Mouse (Mus musculus) limb, embryonic 14.5 days (tissue): ENCODE results near the gene Dhx38. TPM values are rescaled to one million over a fixed set of nuclear protein-coding genes. Genes with fewer than 3 reads are reported as not detected.

Source experiments
- ATAC-seq: fragments of 200-750 bp; cut with Nextera tagmentation; 2 replicates; pipeline ENCODE4 v1.8.0; 2017; ENCODE audit warnings: low read depth, moderate number of reproducible peaks, moderate TSS enrichment; ENCODE audit not compliant: low FRiP score
- DNase-seq: peaks from one replicate; pipeline ENCODE4 v3.0.0-alpha.2; 2015; ENCODE audit warnings: low spot score
- H3K27ac ChIP-seq: fragments of 300-500 bp; sonication (generic); replicated peaks from 2 replicates; pipeline ENCODE4 v1.5.1; 2014; ENCODE audit warnings: low read depth, mild to moderate bottlenecking, low read length, moderate library complexity, mixed read lengths
- H3K27me3 ChIP-seq: fragments of 300-500 bp; sonication (generic); 2 replicates; pipeline ENCODE4 v1.6.1; 2014; ENCODE audit warnings: low read length, mixed read lengths; ENCODE audit not compliant: control insufficient read depth, insufficient read depth
- H3K36me3 ChIP-seq: fragments of 300-500 bp; sonication (generic); 2 replicates; pipeline ENCODE4 v1.6.1; 2014; ENCODE audit warnings: mild to moderate bottlenecking, low read length, moderate library complexity, mixed read lengths; ENCODE audit not compliant: control insufficient read depth, insufficient read depth
- H3K4me1 ChIP-seq: fragments of 300-500 bp; sonication (generic); 2 replicates; pipeline ENCODE4 v1.6.1; 2014; ENCODE audit warnings: antibody characterized with exemption, low read length, mixed read lengths; ENCODE audit not compliant: control insufficient read depth, insufficient read depth
- H3K4me2 ChIP-seq: fragments of 300-500 bp; sonication (generic); replicated peaks from 2 replicates; pipeline ENCODE4 v1.6.1; 2014; ENCODE audit warnings: low read depth, mild to moderate bottlenecking, low read length, moderate library complexity; ENCODE audit not compliant: severe bottlenecking
- H3K4me3 ChIP-seq: fragments of 300-500 bp; sonication (generic); replicated peaks from 2 replicates; pipeline ENCODE4 v1.5.1; 2014; ENCODE audit warnings: low read length
- H3K9ac ChIP-seq: fragments of 300-500 bp; sonication (generic); 2 replicates; pipeline ENCODE4 v1.6.1; 2014; ENCODE audit warnings: mild to moderate bottlenecking, low read depth, low read length, moderate library complexity; ENCODE audit not compliant: severe bottlenecking
- H3K9me3 ChIP-seq: fragments of 300-500 bp; sonication (generic); 2 replicates; pipeline ENCODE4 v1.6.1; 2016; ENCODE audit warnings: low read length; ENCODE audit not compliant: control insufficient read depth
- POLR2A ChIP-seq: fragments of 200-500 bp; IDR thresholded peaks from 2 replicates; pipeline ENCODE4 v1.8.0; 2012; ENCODE audit warnings: inconsistent platforms, mild to moderate bottlenecking, moderate library complexity, borderline replicate concordance; ENCODE audit not compliant: insufficient read depth, insufficient read length; ENCODE audit errors: extremely low read depth
- WGBS: fragments of 180-500 bp; shearing (Covaris S2); extraction: QIAGEN DNeasy Blood & Tissue Kit; methylation state at CpG from one replicate; pipeline ENCODE4 v1.1.7; 2014; 5-methylcytosine and 5-hydroxymethylcytosine counted together
- polyA plus RNA-seq, 2 experiments: library from polyadenylated mRNA; depleted of rRNA in 1 of 2; stranded (reverse) in 1 of 2; unstranded in 1 of 2; fragments of >200 nt; fragmentation: Nextera tagmentation in 1 of 2; extraction: Ambion mirVana in 1 of 2; gene quantifications; 2 replicates each; pipeline versions ENCODE4 v1.2.1 to v1.2.3; 2012 to 2014

The Dhx38 gene
- polyA plus RNA-seq, 2 experiments: 20.0 to 27.8 TPM

DNA sequence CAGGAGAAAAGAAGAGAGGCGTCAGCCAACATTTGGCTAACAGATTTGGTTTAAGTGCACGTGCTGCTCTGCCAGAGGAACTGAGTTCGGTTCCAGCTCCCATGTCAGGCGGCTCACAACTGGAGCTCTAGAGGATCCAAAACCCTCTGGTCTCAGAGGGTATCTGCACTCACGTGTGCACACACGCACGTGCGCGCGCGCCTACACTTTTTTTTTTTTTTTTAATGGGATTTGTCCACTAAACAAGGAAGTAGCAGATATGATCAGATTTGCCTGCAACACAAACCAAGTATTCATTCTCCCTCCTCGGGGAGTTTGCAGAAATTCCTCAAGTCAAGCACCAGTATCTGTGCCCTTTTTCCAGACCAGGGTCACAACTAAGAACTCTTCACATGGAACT, 42.0 kb upstream of the Dhx38 start:
- peaks cover 10% of the 10 kb centered on the region for H3K4me1 ChIP-seq
- peaks cover 29% of the 10 kb centered on the region for H3K36me3 ChIP-seq
- H3K9ac ChIP-seq: peak overlapping the region; percentile 62
- H3K27me3 ChIP-seq: no peaks in the 10 kb centered on the region
- peak overlapping the region; percentile 56 for H3K4me3 ChIP-seq
- H3K27ac ChIP-seq: 0 out of 2 replicates have a peak overlapping the region, but pooled peaks have one; percentile 93
- 11% methylated on average over 12 of the region's 12 CpGs for WGBS
- no peaks in the 10 kb centered on the region for H3K9me3 ChIP-seq
- ATAC-seq (no peak), DNase-seq (no peak)
- no peak for TF ChIP-seq POLR2A
- peak overlapping the region; percentile 76 for H3K4me2 ChIP-seq

DNA sequence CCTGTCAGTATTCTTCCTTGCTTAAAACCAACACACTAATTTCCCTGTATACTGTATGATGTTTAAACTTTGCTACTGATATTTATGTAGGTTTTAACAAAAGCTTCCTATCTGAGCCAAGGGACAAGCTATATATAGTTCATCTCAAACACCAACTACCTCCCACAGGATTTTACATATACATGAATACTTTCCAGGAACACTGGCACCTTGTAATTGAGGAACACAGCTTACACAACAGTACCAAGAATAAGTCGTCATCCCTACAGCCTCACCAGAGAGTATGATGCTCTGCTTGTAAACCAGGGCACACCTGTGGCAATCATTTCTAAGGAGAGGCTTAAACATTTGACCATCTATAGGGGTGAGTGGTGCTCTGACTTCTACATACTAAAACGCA, 41.1 kb upstream of the Dhx38 start:
- WGBS: 85% methylated on average over 2 of the region's 2 CpGs
- Histone ChIP-seq H3K9me3 (no peaks in the 10 kb centered on the region), H3K4me2 (no peak overlapping the region), H3K27ac (no peak overlapping the region), H3K27me3 (no peaks in the 10 kb centered on the region), H3K36me3 (peaks cover 37% of the 10 kb centered on the region), H3K4me3 (no peak overlapping the region), H3K9ac (no peak overlapping the region), H3K4me1 (peaks cover 10% of the 10 kb centered on the region)
- ATAC-seq: no peak
- no peak for DNase-seq
- no peak for TF ChIP-seq POLR2A

DNA sequence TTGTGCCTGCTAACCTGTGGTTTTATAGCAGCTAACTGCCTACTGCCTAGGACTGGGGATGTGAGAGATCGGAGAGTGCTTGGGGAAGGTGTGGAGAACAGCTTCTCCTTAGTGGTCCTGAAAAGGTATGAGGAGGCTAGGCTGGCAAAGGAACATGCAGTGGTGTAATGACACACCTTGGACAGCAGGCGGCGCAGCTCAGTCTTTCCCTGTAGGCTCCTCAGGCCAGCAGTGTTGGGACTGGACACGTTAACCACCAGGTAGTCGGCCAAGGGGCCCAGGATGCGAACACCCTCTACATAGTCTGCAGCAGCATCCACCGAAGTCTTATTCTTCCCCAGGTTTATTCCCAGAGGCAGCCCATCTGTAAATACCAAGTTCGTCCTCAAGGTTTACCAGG, 30.2 kb upstream of the Dhx38 start:
- 48% methylated on average over 8 of the region's 8 CpGs for WGBS
- Histone ChIP-seq H3K27ac (no peak overlapping the region), H3K27me3 (no peaks in the 10 kb centered on the region), H3K9me3 (no peaks in the 10 kb centered on the region), H3K36me3 (peaks cover 56% of the 10 kb centered on the region), H3K9ac (no peak overlapping the region), H3K4me2 (no peak overlapping the region), H3K4me3 (no peak overlapping the region), H3K4me1 (no peaks in the 10 kb centered on the region)
- no peak for TF ChIP-seq POLR2A
- ATAC-seq (no peak), DNase-seq (no peak)

DNA sequence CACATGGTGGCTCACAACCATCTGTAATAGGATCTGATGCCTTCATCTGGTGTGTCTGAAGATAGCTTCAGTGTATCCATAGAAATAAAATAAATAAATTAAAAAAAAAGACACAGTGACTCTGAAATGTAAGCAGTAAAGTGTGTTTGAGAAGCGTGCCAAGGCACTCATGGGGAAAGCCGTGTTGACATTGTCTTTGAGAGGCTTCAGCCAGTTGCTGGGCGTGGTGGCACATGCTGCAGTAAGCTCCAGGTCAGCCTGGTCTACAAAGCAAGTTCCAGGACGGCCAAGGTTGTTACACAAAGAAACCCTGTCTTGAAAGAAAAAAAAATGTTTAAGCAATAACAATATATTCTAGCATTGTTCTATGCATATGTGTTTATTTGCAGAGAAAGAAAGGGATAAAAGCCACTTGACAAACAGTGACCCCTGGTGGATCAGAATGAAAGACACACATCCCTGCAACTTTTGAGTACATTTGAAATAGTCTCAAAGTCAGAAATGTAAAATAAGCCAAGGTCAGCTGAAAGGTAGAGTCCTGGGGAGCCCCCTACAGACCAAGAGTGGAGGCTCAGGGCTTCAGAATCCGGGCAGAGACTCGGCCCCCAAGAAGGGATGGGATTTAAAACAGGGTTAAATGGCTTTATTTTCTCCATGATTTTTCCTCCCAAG, 27.6 kb upstream of the Dhx38 start:
- Histone ChIP-seq H3K4me3 (no peak overlapping the region), H3K4me2 (no peak overlapping the region), H3K27ac (no peak overlapping the region), H3K9ac (no peak overlapping the region), H3K36me3 (peaks cover 37% of the 10 kb centered on the region), H3K9me3 (no peaks in the 10 kb centered on the region), H3K4me1 (no peaks in the 10 kb centered on the region), H3K27me3 (no peaks in the 10 kb centered on the region)
- TF ChIP-seq POLR2A: no peak
- ATAC-seq (no peak), DNase-seq (peak; percentile 40)
- WGBS: 74% methylated on average over 6 of the region's 6 CpGs

DNA sequence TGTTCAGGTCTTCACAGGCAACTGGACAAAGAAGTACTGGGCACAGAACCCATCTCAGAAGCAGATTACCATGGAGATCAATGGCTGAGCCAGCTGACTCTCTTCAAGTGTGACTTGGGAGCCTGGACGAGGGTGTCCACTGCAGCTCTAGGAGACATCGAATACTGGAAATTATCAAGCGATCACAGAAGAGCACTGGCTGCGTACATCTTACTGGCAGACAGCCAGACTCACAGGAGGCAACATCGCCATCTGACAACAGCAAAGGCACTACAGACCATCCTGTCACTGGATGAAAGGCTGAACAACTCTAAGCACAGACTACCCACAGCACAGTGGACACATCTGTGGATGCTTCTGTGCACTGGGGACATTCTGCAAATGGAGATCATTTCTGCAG, 26.5 kb upstream of the Dhx38 start:
- Histone ChIP-seq H3K9ac (no peak overlapping the region), H3K27ac (no peak overlapping the region), H3K4me1 (no peaks in the 10 kb centered on the region), H3K9me3 (no peaks in the 10 kb centered on the region), H3K4me3 (no peak overlapping the region), H3K36me3 (peaks cover 36% of the 10 kb centered on the region), H3K27me3 (no peaks in the 10 kb centered on the region), H3K4me2 (no peak overlapping the region)
- WGBS: 93% methylated on average over 5 of the region's 5 CpGs
- no peak for DNase-seq
- no peak for ATAC-seq
- TF ChIP-seq POLR2A: no peak
